Mouse (Mus musculus) neural tube, postnatal 0 days (tissue): ENCODE measurements around the gene Htra1. TPM values are rescaled to one million over a fixed set of nuclear protein-coding genes. Genes with fewer than 3 reads are reported as not detected.

ENCODE experiments used
- microRNA-seq: library from miRNA; unstranded; fragments of <30 nt; microRNA quantifications from one replicate; pipeline ENCODE4, GENCODE M21; 2016
- polyA plus RNA-seq: library from polyadenylated mRNA; unstranded; fragments of >200 nt; fragmentation: Nextera tagmentation; extraction: Ambion mirVana; gene quantifications from 2 replicates; pipeline ENCODE4 v1.2.1, GENCODE M21; 2015

The Htra1 gene
- 72.3 and 94.5 TPM in 2 replicates for polyA plus RNA-seq

DNA sequence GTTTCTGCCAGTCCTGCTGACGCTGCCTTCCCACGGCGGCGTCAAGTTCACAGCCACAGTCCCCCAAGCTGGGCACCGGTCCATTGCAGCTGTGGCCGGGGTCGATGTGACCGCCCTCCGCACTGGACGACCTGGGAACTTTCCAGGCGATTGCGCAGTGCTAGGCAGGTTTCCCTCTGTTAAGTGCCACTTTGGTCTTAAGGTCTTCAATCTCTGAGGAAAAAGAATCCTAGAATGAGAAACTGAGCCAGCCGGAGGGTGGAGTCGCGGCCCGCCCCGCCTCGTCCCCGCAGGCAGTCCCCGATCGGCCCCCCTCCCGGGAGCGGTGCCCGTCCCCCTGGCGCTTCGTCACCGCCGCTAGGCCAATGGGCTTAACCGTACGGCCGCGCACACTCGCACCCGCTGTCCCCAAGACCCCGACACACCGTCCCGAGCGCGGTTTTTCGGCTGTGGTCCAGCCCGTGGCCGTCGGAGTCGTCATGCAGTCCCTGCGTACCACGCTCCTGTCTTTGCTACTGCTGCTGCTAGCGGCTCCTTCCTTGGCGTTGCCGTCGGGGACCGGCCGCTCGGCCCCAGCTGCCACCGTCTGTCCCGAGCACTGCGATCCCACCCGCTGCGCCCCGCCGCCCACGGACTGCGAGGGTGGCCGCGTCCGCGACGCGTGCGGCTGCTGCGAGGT is at the start of gene Htra1:
TSS of gene Htra1 (plus strand) at position 319 of the 679 bp plus-strand sequence.

DNA sequence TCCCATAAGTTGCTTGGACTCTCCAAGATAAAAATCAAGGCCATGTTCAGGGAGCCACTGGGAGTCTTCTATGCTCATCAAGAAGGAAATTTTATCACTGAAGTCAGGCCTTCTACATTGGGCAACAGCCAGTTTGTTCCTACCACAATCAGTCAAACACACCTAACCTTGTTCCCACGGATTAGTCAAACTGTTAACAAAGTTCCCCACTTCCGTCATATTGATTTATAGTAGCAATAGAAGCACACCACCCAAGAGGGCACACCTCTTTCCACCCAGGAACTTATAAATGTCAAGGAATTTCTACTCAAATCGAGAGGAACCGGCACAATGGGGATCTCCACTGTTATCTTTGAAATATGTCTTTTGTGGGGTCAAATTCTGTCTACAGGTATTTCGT is 95.8 kb downstream of the Htra1 start, which contains the start of gene Dmbt1:
TSS of gene Dmbt1 (plus strand) at position 299 of the 400 bp plus-strand sequence.

Small RNA genes lying within 50 kb of the gene (microRNA-seq; reads per million reads assigned to microRNA genes)
- gene Mir7061 = 1.5 reads per million

Other genes with a start within 250 kb of the Htra1 start
- gene Btbd16, start 162.0 kb upstream of the Htra1 start, polyA plus RNA-seq = 0.15 and 0.22 TPM in 2 replicates
- gene Plekha1, start 70.4 kb upstream of the Htra1 start, polyA plus RNA-seq = 40.6 and 44.2 TPM in 2 replicates
- not detected in 2 replicates for gene Dmbt1, start 95.9 kb downstream of the Htra1 start, polyA plus RNA-seq
- gene 4933402N03Rik, start 210.2 kb downstream of the Htra1 start, polyA plus RNA-seq = not detected in 2 replicates
- 0.09 TPM in 1 of 2 replicates, not detected in the other for gene 5430419D17Rik, start 238.3 kb downstream of the Htra1 start, polyA plus RNA-seq